8 mouse cellular contexts compared by ENCODE assay signal in genomic region chr19:12006361-12006947, GRCm38 (mm10). TPM values are rescaled to one million over a fixed set of nuclear protein-coding genes. Genes with fewer than 3 reads are reported as not detected.
DNase-seq lines count a peak whose midpoint lies in the region; ATAC-seq and TF ChIP-seq lines count a peak whose summit lies in the region.

No protein-coding gene starts in this region.

- H3K27me3 ChIP-seq in heart, embryonic 12.5 days (replicated peaks), result no peaks in the 10 kb centered on the region
- H3K27me3 ChIP-seq in E14TG2a.4 (ENCODE audit: insufficient read depth, low read length), result peaks cover 2% of the 10 kb centered on the region; the same call in 1 of the 2 replicates
- H3K27me3 ChIP-seq in heart, postnatal 0 days (ENCODE audit: control insufficient read depth, insufficient read depth, low read length), result no peaks in the 10 kb centered on the region

- H3K36me3 ChIP-seq in heart, embryonic 12.5 days, result no peaks in the 10 kb centered on the region
- no peaks in the 10 kb centered on the region for H3K36me3 ChIP-seq in E14TG2a.4 (ENCODE audit: insufficient read depth, low read length)
- H3K36me3 ChIP-seq in heart, postnatal 0 days (replicated peaks; ENCODE audit: control insufficient read depth, insufficient read depth, low read length), result no peaks in the 10 kb centered on the region

- no peaks in the 10 kb centered on the region for H3K9me3 ChIP-seq in heart, embryonic 12.5 days (replicated peaks)
- no peaks in the 10 kb centered on the region for H3K9me3 ChIP-seq in E14TG2a.4 (ENCODE audit: low read length)
- H3K9me3 ChIP-seq in heart, postnatal 0 days (replicated peaks; ENCODE audit: control insufficient read depth, low read length), result no peaks in the 10 kb centered on the region

- peaks cover 20% of the 10 kb centered on the region for H3K4me1 ChIP-seq in heart, embryonic 12.5 days (replicated peaks)
- peaks cover 50% of the 10 kb centered on the region for H3K4me1 ChIP-seq in E14TG2a.4 (replicated peaks; ENCODE audit: low read depth, low read length)
- H3K4me1 ChIP-seq in heart, postnatal 0 days (ENCODE audit: control insufficient read depth, insufficient read depth), result peaks cover 18% of the 10 kb centered on the region

- peak overlapping the region; percentile 69 for H3K4me3 ChIP-seq in heart, embryonic 12.5 days
- peak overlapping the region; percentile 79 for H3K4me3 ChIP-seq in E14TG2a.4 (replicated peaks; ENCODE audit: low read length)
- H3K4me3 ChIP-seq in heart, postnatal 0 days (ENCODE audit: low read depth, low read length), result peak overlapping the region; percentile 73

- peak overlapping the region; percentile 72 for H3K4me2 ChIP-seq in heart, embryonic 12.5 days
- peak overlapping the region; percentile 73 for H3K4me2 ChIP-seq in heart, postnatal 0 days (ENCODE audit: low read depth, low read length)

- peak overlapping the region; percentile 64 for H3K9ac ChIP-seq in heart, embryonic 12.5 days
- peak overlapping the region; percentile 65 for H3K9ac ChIP-seq in heart, postnatal 0 days (replicated peaks; ENCODE audit: low read depth, low read length)

- WGBS in heart, embryonic 12.5 days, result under 1% methylated on average over 17 of the region's 17 CpGs
- WGBS in heart, postnatal 0 days, result 4% methylated on average over 17 of the region's 17 CpGs

- ATAC-seq in heart, embryonic 12.5 days (ENCODE audit: insufficient number of reproducible peaks, low FRiP score), result no peak
- no peak for ATAC-seq in heart, postnatal 0 days (ENCODE audit: insufficient read depth, low read depth)

- TF ChIP-seq EP300 in heart, postnatal 0 days (IDR thresholded peaks at IDR 0.05; ENCODE audit: low read depth), result no peak

- TF ChIP-seq CTCF in E14TG2a.4 (conservative IDR thresholded peaks at IDR 0.05; ENCODE audit: low read length), result no peak
- peak; percentile 16; the same call in 1 of the 2 replicates for TF ChIP-seq CTCF in heart, postnatal 0 days (IDR thresholded peaks at IDR 0.05; ENCODE audit: low read depth)

- no peak for DNase-seq in heart, postnatal 4 days
- DNase-seq in cerebellum, adult 8-10 months, result peak; percentile 46
- peak; percentile 29 for DNase-seq in heart, postnatal 0 days (ENCODE audit: low spot score)
- peak; percentile 23 for DNase-seq in mesoderm, embryonic 11.5 days (ENCODE audit: low read depth, low spot score)
- DNase-seq in thymus, postnatal 4 days, result peak; percentile 66
- DNase-seq in gastrocnemius, adult 8-10 months (ENCODE audit: low spot score in 2 of 2), result no peak

- H3K27ac ChIP-seq in heart, embryonic 12.5 days (ENCODE audit: poor library complexity, severe bottlenecking), result peak overlapping the region; percentile 41; the same call in 1 of the 2 replicates
- H3K27ac ChIP-seq in heart, postnatal 0 days (ENCODE audit: low read depth), result peak overlapping the region; percentile 91

RNA-seq across cellular contexts. Expression of gene Olfr1423, which starts 34.7 kb away (rescaled TPM):
- not detected in 2 replicates for polyA plus RNA-seq in heart, embryonic 12.5 days (2016; fragmentation: Nextera tagmentation; extraction: Ambion mirVana)
- not detected for total RNA-seq in heart, postnatal 4 days (2021)
- total RNA-seq in heart, postnatal 0 days (2014; rRNA removed; ENCODE audit: low replicate concordance), result not detected in 2 replicates
- polyA plus RNA-seq in heart, postnatal 0 days (2015; fragmentation: Nextera tagmentation; extraction: Ambion mirVana), result not detected in 2 replicates
- total RNA-seq in gastrocnemius, adult 8-10 months (2022), result not detected

RNA-seq across cellular contexts. Expression of gene Osbp, which starts 40.7 kb away (rescaled TPM):
- 6.3 and 7.6 TPM in 2 replicates for polyA plus RNA-seq in heart, embryonic 12.5 days (2016; fragmentation: Nextera tagmentation; extraction: Ambion mirVana)
- 10 to 100 TPM; 69.5 to 71.2 TPM for total RNA-seq in heart, postnatal 4 days (2021)
- total RNA-seq in heart, postnatal 0 days (2014; rRNA removed; ENCODE audit: low replicate concordance), result 32.7 and 43.2 TPM in 2 replicates
- 4.7 and 5.1 TPM in 2 replicates for polyA plus RNA-seq in heart, postnatal 0 days (2015; fragmentation: Nextera tagmentation; extraction: Ambion mirVana)
- total RNA-seq in gastrocnemius, adult 8-10 months (2022), result 10 to 100 TPM; 56.3 to 63.9 (median 59.4) TPM

RNA-seq across cellular contexts. Expression of gene Olfr1424, which starts 56.0 kb away (rescaled TPM):
- not detected in 2 replicates for polyA plus RNA-seq in heart, embryonic 12.5 days (2016; fragmentation: Nextera tagmentation; extraction: Ambion mirVana)
- total RNA-seq in heart, postnatal 4 days (2021), result not detected
- total RNA-seq in heart, postnatal 0 days (2014; rRNA removed; ENCODE audit: low replicate concordance), result not detected in 2 replicates
- polyA plus RNA-seq in heart, postnatal 0 days (2015; fragmentation: Nextera tagmentation; extraction: Ambion mirVana), result not detected in 2 replicates
- not detected for total RNA-seq in gastrocnemius, adult 8-10 months (2022)

Comparison
In these comparisons a context has a peak if more than half of its experiments do, and no peak if none do; other contexts are left out.
1. DNase-seq: peak in cerebellum, adult 8-10 months (single experiment), heart, postnatal 0 days (single experiment), mesoderm, embryonic 11.5 days (single experiment) and thymus, postnatal 4 days (single experiment); none in heart, postnatal 4 days (single experiment) and gastrocnemius, adult 8-10 months (0 of 2).
2. Peak in every context shown above with its lines, with median percentiles within 50 percentile points of each other: H3K4me3 ChIP-seq.